Mouse (Mus musculus): ENCODE data around the gene Cdh26. TPM values are rescaled to one million over a fixed set of nuclear protein-coding genes. Genes with fewer than 3 reads are reported as not detected.
A peak's percentile ranks its signal among the peaks of the same experiment; 100 is the strongest.

The Cdh26 gene
- polyA plus RNA-seq, 1 experiment, result 2.3 TPM

GRCm38 (mm10) chr2:178497900-178498299, 67.6 kb downstream of the Cdh26 start:
- Histone ChIP-seq H3K27ac (ENCODE audit: insufficient read depth, low read length) (no peak overlapping the region), H3K4me1 (ENCODE audit: control insufficient read depth, insufficient read depth, low read length) (no peaks in the 10 kb centered on the region), H3K4me3 (ENCODE audit: insufficient read depth, low read length) (no peak overlapping the region)
- TF ChIP-seq CTCF (IDR thresholded peaks at IDR 0.05; ENCODE audit: borderline replicate concordance, insufficient read depth, low read length), result no peak
- TF ChIP-seq POLR2A (IDR thresholded peaks at IDR 0.05; ENCODE audit: low read depth, low read length), result no peak

GRCm38 (mm10) chr2:178498409-178498808, 68.1 kb downstream of the Cdh26 start:
- Histone ChIP-seq H3K4me1 (ENCODE audit: control insufficient read depth, insufficient read depth, low read length) (no peaks in the 10 kb centered on the region), H3K4me3 (ENCODE audit: insufficient read depth, low read length) (no peak overlapping the region), H3K27ac (ENCODE audit: insufficient read depth, low read length) (no peak overlapping the region)
- no peak for TF ChIP-seq CTCF (IDR thresholded peaks at IDR 0.05; ENCODE audit: borderline replicate concordance, insufficient read depth, low read length)
- TF ChIP-seq POLR2A (IDR thresholded peaks at IDR 0.05; ENCODE audit: low read depth, low read length), result no peak

- Histone ChIP-seq H3K27ac (ENCODE audit: insufficient read depth, low read length) (no peak overlapping the region), H3K4me1 (ENCODE audit: control insufficient read depth, insufficient read depth, low read length) (no peaks in the 10 kb centered on the region), H3K4me3 (ENCODE audit: insufficient read depth, low read length) (no peak overlapping the region)
- TF ChIP-seq POLR2A (IDR thresholded peaks at IDR 0.05; ENCODE audit: low read depth, low read length) (no peak), CTCF (IDR thresholded peaks at IDR 0.05; ENCODE audit: borderline replicate concordance, insufficient read depth, low read length) (no peak)
Measured at GRCm38 (mm10) chr2:178502469-178502868, 72.1 kb downstream of the Cdh26 start.

- Histone ChIP-seq H3K4me1 (ENCODE audit: control insufficient read depth, insufficient read depth, low read length) (no peaks in the 10 kb centered on the region), H3K27ac (ENCODE audit: insufficient read depth, low read length) (no peak overlapping the region), H3K4me3 (ENCODE audit: insufficient read depth, low read length) (no peak overlapping the region)
- TF ChIP-seq CTCF (IDR thresholded peaks at IDR 0.05; ENCODE audit: borderline replicate concordance, insufficient read depth, low read length) (no peak), POLR2A (IDR thresholded peaks at IDR 0.05; ENCODE audit: low read depth, low read length) (no peak)
Measured at GRCm38 (mm10) chr2:178506056-178506455, 75.7 kb downstream of the Cdh26 start.

GRCm38 (mm10) chr2:178507379-178508014, 77.2 kb downstream of the Cdh26 start:
- TF ChIP-seq CTCF (IDR thresholded peaks at IDR 0.05; ENCODE audit: borderline replicate concordance, insufficient read depth, low read length), result peak; percentile 74
- no peak for TF ChIP-seq POLR2A (IDR thresholded peaks at IDR 0.05; ENCODE audit: low read depth, low read length)
- H3K4me1 ChIP-seq (ENCODE audit: control insufficient read depth, insufficient read depth, low read length), result no peaks in the 10 kb centered on the region
- H3K4me3 ChIP-seq (ENCODE audit: insufficient read depth, low read length), result no peak overlapping the region
- H3K27ac ChIP-seq (ENCODE audit: insufficient read depth, low read length), result no peak overlapping the region

- H3K27ac ChIP-seq (ENCODE audit: insufficient read depth, low read length), result no peak overlapping the region
- no peaks in the 10 kb centered on the region for H3K4me1 ChIP-seq (ENCODE audit: control insufficient read depth, insufficient read depth, low read length)
- TF ChIP-seq POLR2A (IDR thresholded peaks at IDR 0.05; ENCODE audit: low read depth, low read length) (no peak), CTCF (IDR thresholded peaks at IDR 0.05; ENCODE audit: borderline replicate concordance, insufficient read depth, low read length) (no peak)
- H3K4me3 ChIP-seq (ENCODE audit: insufficient read depth, low read length), result no peak overlapping the region
Measured at GRCm38 (mm10) chr2:178508279-178508678, 77.9 kb downstream of the Cdh26 start.

GRCm38 (mm10) chr2:178513043-178513442, 82.7 kb downstream of the Cdh26 start:
- TF ChIP-seq POLR2A (IDR thresholded peaks at IDR 0.05; ENCODE audit: low read depth, low read length) (no peak), CTCF (IDR thresholded peaks at IDR 0.05; ENCODE audit: borderline replicate concordance, insufficient read depth, low read length) (no peak)
- no peaks in the 10 kb centered on the region for H3K4me1 ChIP-seq (ENCODE audit: control insufficient read depth, insufficient read depth, low read length)
- H3K4me3 ChIP-seq (ENCODE audit: insufficient read depth, low read length), result no peak overlapping the region
- H3K27ac ChIP-seq (ENCODE audit: insufficient read depth, low read length), result no peak overlapping the region

- TF ChIP-seq CTCF (IDR thresholded peaks at IDR 0.05; ENCODE audit: borderline replicate concordance, insufficient read depth, low read length) (no peak), POLR2A (IDR thresholded peaks at IDR 0.05; ENCODE audit: low read depth, low read length) (no peak)
- no peaks in the 10 kb centered on the region for H3K4me1 ChIP-seq (ENCODE audit: control insufficient read depth, insufficient read depth, low read length)
- no peak overlapping the region for H3K4me3 ChIP-seq (ENCODE audit: insufficient read depth, low read length)
- H3K27ac ChIP-seq (ENCODE audit: insufficient read depth, low read length), result no peak overlapping the region
Measured at GRCm38 (mm10) chr2:178513636-178514071, 83.3 kb downstream of the Cdh26 start.

- no peak overlapping the region for H3K27ac ChIP-seq (ENCODE audit: insufficient read depth, low read length)
- no peak overlapping the region for H3K4me3 ChIP-seq (ENCODE audit: insufficient read depth, low read length)
- TF ChIP-seq POLR2A (IDR thresholded peaks at IDR 0.05; ENCODE audit: low read depth, low read length) (no peak), CTCF (IDR thresholded peaks at IDR 0.05; ENCODE audit: borderline replicate concordance, insufficient read depth, low read length) (no peak)
- H3K4me1 ChIP-seq (ENCODE audit: control insufficient read depth, insufficient read depth, low read length), result no peaks in the 10 kb centered on the region
Measured at GRCm38 (mm10) chr2:178516421-178516820, 86.1 kb downstream of the Cdh26 start.

GRCm38 (mm10) chr2:178516941-178517340, 86.6 kb downstream of the Cdh26 start:
- Histone ChIP-seq H3K4me1 (ENCODE audit: control insufficient read depth, insufficient read depth, low read length) (no peaks in the 10 kb centered on the region), H3K27ac (ENCODE audit: insufficient read depth, low read length) (no peak overlapping the region)
- TF ChIP-seq POLR2A (IDR thresholded peaks at IDR 0.05; ENCODE audit: low read depth, low read length) (no peak), CTCF (IDR thresholded peaks at IDR 0.05; ENCODE audit: borderline replicate concordance, insufficient read depth, low read length) (no peak)

More at GRCm38 (mm10) chr2:178516941-178517340, 86.6 kb downstream of the Cdh26 start:
- no peak overlapping the region for H3K4me3 ChIP-seq (ENCODE audit: insufficient read depth, low read length)

Measured in embryonic fibroblast, embryonic 13.5 days (primary cell).